Mouse (Mus musculus) liver, postnatal 0 days (tissue): ENCODE measurements at regions not wholly inside any gene's neighbourhood (a gene's known extent, or its start where the extent isn't known, plus 50 kb on each side); places are given as distances from the start of the nearest gene placed in this dataset.
A peak's percentile ranks its signal among the peaks of the same experiment; 100 is the strongest.

Experiments
- ATAC-seq: fragments of 200-750 bp; cut with Nextera tagmentation; 2 replicates; pipeline ENCODE4 v1.8.0; 2017; ENCODE audit warnings: mild to moderate bottlenecking, moderate library complexity
- DNase-seq: peaks from one replicate; pipeline ENCODE4 v3.0.0-alpha.2; 2016
- H3K27ac ChIP-seq: fragments of 300-500 bp; sonication (generic); 2 replicates; pipeline ENCODE4 v1.5.1; 2014; ENCODE audit warnings: antibody characterized with exemption, moderate library complexity, mild to moderate bottlenecking, low read depth
- H3K27me3 ChIP-seq: fragments of 300-500 bp; sonication (generic); 2 replicates; pipeline ENCODE4 v1.6.1; 2014; ENCODE audit warnings: low read length, control low read depth, mixed read lengths; ENCODE audit not compliant: insufficient read depth
- H3K36me3 ChIP-seq: fragments of 300-500 bp; sonication (generic); replicated peaks from 2 replicates; pipeline ENCODE4 v1.6.1; 2014; ENCODE audit warnings: mild to moderate bottlenecking, control low read depth, low read length, moderate library complexity, mixed read lengths; ENCODE audit not compliant: insufficient read depth
- H3K4me1 ChIP-seq: fragments of 300-500 bp; sonication (generic); 2 replicates; pipeline ENCODE4 v1.6.1; 2014; ENCODE audit warnings: antibody characterized with exemption, mild to moderate bottlenecking, control low read depth; ENCODE audit not compliant: insufficient read depth
- H3K4me2 ChIP-seq: fragments of 300-500 bp; sonication (generic); 2 replicates; pipeline ENCODE4 v1.6.1; 2014; ENCODE audit warnings: low read depth, mild to moderate bottlenecking, low read length, moderate library complexity, mixed read lengths
- H3K4me3 ChIP-seq: fragments of 300-500 bp; sonication (generic); 2 replicates; pipeline ENCODE4 v1.5.1; 2014; ENCODE audit warnings: low read depth, low read length
- H3K9ac ChIP-seq: fragments of 300-500 bp; sonication (generic); replicated peaks from 2 replicates; pipeline ENCODE4 v1.6.1; 2014; ENCODE audit warnings: mild to moderate bottlenecking, moderate library complexity
- H3K9me3 ChIP-seq: fragments of 300-500 bp; sonication (generic); 2 replicates; pipeline ENCODE4 v1.6.1; 2016; ENCODE audit warnings: mild to moderate bottlenecking, control low read depth, low read length, mixed read lengths
- CTCF ChIP-seq: sonication (generic); IDR thresholded peaks from 2 replicates; pipeline ENCODE4 v1.5.1; 2016; ENCODE audit warnings: antibody characterized with exemption, low read depth
- EP300 ChIP-seq: IDR thresholded peaks from 2 replicates; pipeline ENCODE4 v1.6.1; 2016; ENCODE audit warnings: antibody characterized with exemption, low read depth, mild to moderate bottlenecking
- WGBS: fragments of 180-500 bp; shearing (Covaris S2); extraction: QIAGEN DNeasy Blood & Tissue Kit; methylation state at CpG from one replicate; pipeline ENCODE4 v1.1.7; 2014; ENCODE audit not compliant: insufficient replicate concordance; 5-methylcytosine and 5-hydroxymethylcytosine counted together

DNA sequence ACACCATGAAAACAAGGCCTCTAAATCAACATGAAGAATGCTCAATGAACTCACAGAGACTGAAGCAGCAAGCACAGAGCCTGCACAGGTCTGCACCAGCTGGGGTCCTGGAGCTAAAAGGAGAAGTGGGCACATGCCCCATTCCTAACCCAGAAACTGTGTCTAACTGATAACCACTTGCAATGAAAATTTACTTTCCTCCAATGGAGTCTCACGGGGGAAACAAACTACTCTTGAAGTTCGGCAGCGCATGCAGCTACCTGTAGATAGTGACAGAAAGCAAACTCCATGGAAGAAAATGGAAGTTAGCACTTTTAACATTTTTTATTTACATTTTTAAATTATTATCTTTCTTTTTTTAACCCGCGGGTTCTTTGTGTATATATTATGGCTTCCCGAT is 76.8 kb upstream of the Akap6 start:
- WGBS = 63% methylated on average over 6 of the region's 6 CpGs
- no peak for TF ChIP-seq EP300
- no peak for TF ChIP-seq CTCF
- H3K4me2 ChIP-seq = no peak overlapping the region

DNA sequence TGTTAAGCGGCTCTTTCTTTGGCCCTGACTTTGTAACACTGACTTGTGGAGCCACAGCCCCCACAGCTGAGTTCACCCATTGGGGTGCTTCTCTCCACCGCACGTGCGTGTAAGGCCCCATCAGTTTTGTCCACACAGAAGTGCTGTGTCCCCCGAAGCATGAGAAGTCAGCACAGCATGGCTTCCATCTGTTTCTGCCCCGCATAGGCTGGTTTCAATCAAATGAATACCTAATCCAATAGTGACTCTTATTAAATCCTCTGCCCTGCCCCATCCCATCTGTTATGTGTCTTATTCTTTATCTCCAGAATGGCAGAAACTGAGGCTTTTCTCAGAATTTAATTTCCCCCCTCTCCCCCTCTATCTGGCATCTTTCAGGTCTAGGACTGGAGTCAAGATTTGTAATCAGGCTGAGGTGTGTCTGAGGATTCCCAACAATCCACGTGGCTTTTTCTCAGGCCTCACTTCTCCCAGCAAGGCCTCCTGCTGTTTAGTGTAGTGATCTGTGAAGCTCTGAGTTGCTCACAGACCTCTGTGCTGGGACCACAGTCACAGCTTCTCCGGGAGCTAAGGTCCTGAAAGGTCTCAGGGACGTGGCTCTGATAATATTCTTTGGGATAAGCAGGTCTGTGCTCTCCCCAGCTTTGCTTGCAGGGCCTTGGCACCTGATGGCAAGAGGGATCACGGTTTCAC is 75.6 kb upstream of the Akap6 start:
- DNase-seq = no peak
- Histone ChIP-seq H3K36me3 (no peaks in the 10 kb centered on the region), H3K27ac (no peak overlapping the region), H3K9ac (no peak overlapping the region), H3K4me3 (no peak overlapping the region), H3K4me1 (no peaks in the 10 kb centered on the region), H3K27me3 (no peaks in the 10 kb centered on the region), H3K4me2 (no peak overlapping the region), H3K9me3 (no peaks in the 10 kb centered on the region)
- TF ChIP-seq EP300 (no peak), CTCF (no peak)
- 79% methylated on average over 10 of the region's 10 CpGs for WGBS
- ATAC-seq = no peak

More for the DNA sequence above, 76.8 kb upstream of the Akap6 start:
- Histone ChIP-seq H3K27ac (no peak overlapping the region), H3K27me3 (no peaks in the 10 kb centered on the region), H3K36me3 (no peaks in the 10 kb centered on the region), H3K9me3 (no peaks in the 10 kb centered on the region), H3K4me3 (no peak overlapping the region), H3K4me1 (no peaks in the 10 kb centered on the region), H3K9ac (no peak overlapping the region)
- ATAC-seq (no peak), DNase-seq (no peak)

DNA sequence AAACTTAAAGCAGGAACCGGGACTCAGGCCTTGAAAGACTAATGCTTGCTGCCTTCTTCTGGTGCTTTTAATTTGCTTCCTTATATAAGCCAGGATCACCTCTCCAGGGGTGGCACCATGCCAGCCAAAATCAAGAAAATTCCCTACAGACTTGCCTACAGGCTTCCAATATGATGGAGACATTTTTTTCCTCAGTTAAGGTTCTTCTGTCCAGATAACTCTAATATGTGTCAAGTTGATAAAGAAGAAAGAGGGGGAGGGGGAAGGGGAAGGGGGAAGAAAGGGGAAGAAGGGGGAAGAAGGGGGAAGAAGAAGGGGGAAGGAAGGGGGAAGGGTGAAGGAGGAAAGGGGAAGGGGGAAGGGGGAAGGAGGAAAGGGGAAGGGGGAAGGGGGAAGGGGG is 74.3 kb upstream of the Akap6 start:
- H3K27ac ChIP-seq = no peak overlapping the region
- DNase-seq = no peak
- WGBS = 54% methylated on average over 1 of the region's 1 CpGs
- H3K4me1 ChIP-seq = no peaks in the 10 kb centered on the region
- no peak overlapping the region for H3K9ac ChIP-seq
- no peaks in the 10 kb centered on the region for H3K27me3 ChIP-seq
- no peaks in the 10 kb centered on the region for H3K9me3 ChIP-seq
- H3K36me3 ChIP-seq = no peaks in the 10 kb centered on the region
- ATAC-seq = no peak
- no peak overlapping the region for H3K4me3 ChIP-seq
- H3K4me2 ChIP-seq = no peak overlapping the region
- no peak for TF ChIP-seq CTCF
- TF ChIP-seq EP300 = no peak

DNA sequence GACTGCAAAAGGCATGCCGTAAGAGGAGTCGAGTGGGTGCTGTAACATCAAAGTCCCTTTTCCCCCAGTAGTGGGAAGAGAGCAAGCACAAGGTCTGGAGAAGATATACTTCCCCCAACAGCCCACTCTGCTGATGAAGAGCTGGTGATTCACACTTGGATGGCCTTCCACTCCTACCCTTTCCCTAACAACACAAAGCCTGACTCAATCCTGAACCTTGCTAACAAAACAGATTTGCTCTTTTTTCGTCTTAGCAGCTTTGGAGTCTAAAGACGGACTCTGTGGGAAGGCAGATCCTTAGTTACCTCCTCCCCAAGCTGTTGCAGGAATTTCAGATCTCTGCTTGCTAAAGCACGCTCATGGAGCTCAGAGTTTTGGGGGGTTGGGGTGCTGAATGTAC is 70.4 kb upstream of the Akap6 start:
- 64% methylated on average over 5 of the region's 5 CpGs for WGBS
- no peak overlapping the region for H3K9ac ChIP-seq
- ATAC-seq (no peak), DNase-seq (no peak)
- no peak overlapping the region for H3K4me3 ChIP-seq
- H3K36me3 ChIP-seq = no peaks in the 10 kb centered on the region
- no peaks in the 10 kb centered on the region for H3K27me3 ChIP-seq
- no peak for TF ChIP-seq EP300
- TF ChIP-seq CTCF = no peak
- H3K4me2 ChIP-seq = no peak overlapping the region
- no peak overlapping the region for H3K27ac ChIP-seq
- H3K9me3 ChIP-seq = no peaks in the 10 kb centered on the region
- no peaks in the 10 kb centered on the region for H3K4me1 ChIP-seq

DNA sequence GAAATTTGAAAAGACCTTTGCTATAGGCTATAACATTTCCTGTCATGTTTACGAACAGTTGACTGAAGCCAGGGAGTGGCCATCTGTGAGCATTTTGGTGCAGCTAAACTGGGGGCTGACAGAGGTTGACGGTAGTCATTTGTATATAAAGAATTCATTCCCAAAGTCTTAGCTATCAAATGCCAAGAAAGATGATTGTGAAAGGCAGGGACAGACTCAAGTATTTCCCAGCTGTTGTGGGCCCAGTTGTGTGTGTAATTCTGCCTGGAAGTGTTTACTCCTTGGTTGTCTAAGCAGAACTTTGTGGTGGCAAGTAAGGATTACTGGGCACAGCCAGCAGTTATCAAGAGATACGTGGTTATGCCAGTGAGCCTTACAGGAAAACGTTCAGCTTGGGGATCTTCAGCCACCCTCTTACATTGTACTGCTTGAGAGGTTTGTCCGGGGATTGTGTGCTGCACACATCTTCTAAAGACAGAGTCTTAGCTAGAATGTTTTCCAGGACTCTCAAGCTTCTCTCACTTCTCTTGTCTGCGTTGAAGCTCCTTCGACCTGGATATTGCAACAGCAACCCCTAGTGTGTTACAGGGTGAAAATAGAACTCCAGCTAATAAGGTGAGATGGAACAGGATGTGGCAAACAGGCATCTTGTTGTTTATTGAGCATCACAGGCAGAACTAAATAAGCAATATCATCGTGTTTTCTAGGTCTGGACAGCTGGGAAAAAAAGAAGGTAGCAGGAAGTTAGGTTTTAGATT is 63.9 kb upstream of the Akap6 start:
- no peak for DNase-seq
- no peaks in the 10 kb centered on the region for H3K36me3 ChIP-seq
- TF ChIP-seq CTCF (peak; percentile 39), EP300 (no peak)

DNA sequence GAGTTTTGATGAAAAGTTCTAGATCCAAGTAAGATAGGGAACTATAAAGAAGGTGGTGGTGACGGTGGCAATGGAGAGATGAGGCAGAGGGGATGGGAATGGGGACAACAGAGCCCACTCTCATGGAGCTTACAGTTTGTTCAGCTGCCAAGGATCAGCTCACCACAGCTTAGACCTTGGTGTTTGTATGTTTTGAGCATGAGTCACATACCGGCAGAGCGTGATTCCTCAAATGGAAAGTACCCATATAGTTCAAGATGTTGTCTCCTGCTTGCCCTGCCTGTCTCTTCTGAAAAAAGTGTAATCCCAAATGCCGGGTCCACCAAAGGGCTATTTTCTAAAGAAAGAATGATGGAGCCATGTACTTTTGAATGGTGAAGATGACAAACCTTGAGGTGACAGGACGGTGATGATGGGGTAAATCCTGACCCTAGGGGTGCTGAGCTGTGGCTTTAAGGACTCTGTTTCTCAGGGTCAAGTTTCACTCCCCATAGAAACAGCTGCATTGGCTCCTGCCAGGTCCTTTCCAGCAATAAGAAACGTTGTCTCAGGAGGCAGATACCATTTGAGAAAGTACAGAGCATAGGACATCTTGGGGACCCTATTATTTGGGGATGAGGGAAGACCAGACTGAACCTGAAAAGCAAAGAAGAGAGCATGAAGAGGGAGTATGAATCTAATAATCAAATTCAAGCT is 62.8 kb upstream of the Akap6 start:
- WGBS = 69% methylated on average over 6 of the region's 6 CpGs

More for the DNA sequence above, 63.9 kb upstream of the Akap6 start:
- no peak overlapping the region for H3K4me3 ChIP-seq
- ATAC-seq = no peak
- WGBS = 49% methylated on average over 8 of the region's 8 CpGs
- no peaks in the 10 kb centered on the region for H3K9me3 ChIP-seq
- H3K9ac ChIP-seq = no peak overlapping the region
- no peaks in the 10 kb centered on the region for H3K27me3 ChIP-seq
- H3K27ac ChIP-seq = no peak overlapping the region
- no peak overlapping the region for H3K4me2 ChIP-seq
- H3K4me1 ChIP-seq = no peaks in the 10 kb centered on the region

More for the DNA sequence above, 62.8 kb upstream of the Akap6 start:
- H3K4me3 ChIP-seq = no peak overlapping the region
- H3K36me3 ChIP-seq = no peaks in the 10 kb centered on the region
- no peaks in the 10 kb centered on the region for H3K27me3 ChIP-seq
- ATAC-seq (no peak), DNase-seq (no peak)
- no peak overlapping the region for H3K4me2 ChIP-seq
- no peaks in the 10 kb centered on the region for H3K4me1 ChIP-seq
- no peaks in the 10 kb centered on the region for H3K9me3 ChIP-seq
- H3K27ac ChIP-seq = no peak overlapping the region
- H3K9ac ChIP-seq = no peak overlapping the region
- TF ChIP-seq CTCF = no peak
- TF ChIP-seq EP300 = no peak
